ENCODE assay signal across 8 mouse cellular contexts in genomic region chr17:15526304-15526703, GRCm38 (mm10). TPM values are rescaled to one million over a fixed set of nuclear protein-coding genes. Genes with fewer than 3 reads are reported as not detected.
DNase-seq lines count a peak whose midpoint lies in the region; ATAC-seq and TF ChIP-seq lines count a peak whose summit lies in the region.

No protein-coding gene starts in this region.

- no peak for TF ChIP-seq POLR2A in CH12.LX (IDR thresholded peaks at IDR 0.05; ENCODE audit: low read depth, low read length)
- no peak for TF ChIP-seq POLR2A in liver, adult 2 months (IDR thresholded peaks at IDR 0.05; ENCODE audit: extremely low read depth, insufficient read depth, low read length)

- in situ Hi-C loops in CH12.LX (cut with MboI; ENCODE audit: low pct_ligation_motif_present, low pct_unique_long_range_greater_than_20kb, low sequenced_read_pairs) = loop anchor here (25.0 kb wide), 1 partner anchor 186 kb away; the partner anchor contains the start of gene Chd1

- no peak for ATAC-seq in erythroblast, adult 5-6 weeks (replicated peaks; ENCODE audit: low FRiP score, poor library complexity, severe bottlenecking)

- peaks cover 44% of the 10 kb centered on the region for H3K36me3 ChIP-seq in erythroblast, embryonic 14.5 days (ENCODE audit: control insufficient read depth)
- peaks cover 23 to 47% of the 10 kb centered on the region in 2 experiments for H3K36me3 ChIP-seq in CH12.LX (replicated peaks in 1 of 2; ENCODE audit: control insufficient read depth in 1 of 2, insufficient read depth in 1 of 2, low read length in 1 of 2)
- H3K36me3 ChIP-seq in forebrain, embryonic 10.5 days (replicated peaks) = peaks cover 45% of the 10 kb centered on the region
- H3K36me3 ChIP-seq in liver, adult 2 months (ENCODE audit: control insufficient read depth, insufficient read depth, low read length) = peaks cover 30% of the 10 kb centered on the region

- WGBS in forebrain, embryonic 10.5 days = 21% methylated on average over 10 of the region's 10 CpGs
- 23% methylated on average over 10 of the region's 10 CpGs for whole genome bisulfite sequencing in liver, adult 2 months

- H3K4me2 ChIP-seq in CH12.LX (ENCODE audit: insufficient read depth, low read depth, poor library complexity, severe bottlenecking) = peak overlapping the region; percentile 79

- peaks cover 24% of the 10 kb centered on the region for H3K4me1 ChIP-seq in erythroblast, embryonic 14.5 days (ENCODE audit: control insufficient read depth)
- H3K4me1 ChIP-seq in CH12.LX (ENCODE audit: control insufficient read depth in 1 of 2, insufficient read depth in 2 of 2) = peaks cover 4 to 35% of the 10 kb centered on the region in 2 experiments; a peak in 3 of 4 replicates
- peaks cover 34% of the 10 kb centered on the region for H3K4me1 ChIP-seq in forebrain, embryonic 10.5 days
- H3K4me1 ChIP-seq in liver, adult 2 months (ENCODE audit: control insufficient read depth, insufficient read depth, low read length) = peaks cover 10% of the 10 kb centered on the region

- no peak for TF ChIP-seq EP300 in CH12.LX (IDR thresholded peaks at IDR 0.05; ENCODE audit: low read length)

- H3K27ac ChIP-seq in CH12.LX (ENCODE audit: insufficient read depth, low read depth) = no peak overlapping the region
- peak overlapping the region; percentile 91 for H3K27ac ChIP-seq in forebrain, embryonic 10.5 days
- H3K27ac ChIP-seq in liver, adult 2 months (replicated peaks; ENCODE audit: insufficient read depth, low read depth, low read length) = no peak overlapping the region

- no peaks in the 10 kb centered on the region for H3K9me3 ChIP-seq in erythroblast, embryonic 14.5 days (ENCODE audit: control insufficient read depth, low read length)
- no peaks in the 10 kb centered on the region for H3K9me3 ChIP-seq in CH12.LX (replicated peaks; ENCODE audit: low read length)
- no peaks in the 10 kb centered on the region for H3K9me3 ChIP-seq in forebrain, embryonic 10.5 days

- H3K27me3 ChIP-seq in erythroblast, embryonic 14.5 days (ENCODE audit: control insufficient read depth) = no peaks in the 10 kb centered on the region
- no peaks in the 10 kb centered on the region for H3K27me3 ChIP-seq in CH12.LX (replicated peaks)
- H3K27me3 ChIP-seq in forebrain, embryonic 10.5 days (ENCODE audit: poor library complexity, severe bottlenecking) = no peaks in the 10 kb centered on the region
- no peaks in the 10 kb centered on the region for H3K27me3 ChIP-seq in liver, adult 2 months (ENCODE audit: control insufficient read depth, insufficient read depth, low read length)

- dilution Hi-C loops in CH12.LX (cut with MboI; ENCODE audit: extremely low pct_ligation_motif_present, extremely low pct_unique_long_range_greater_than_20kb, low sequenced_read_pairs) = no loop called here

- peak; percentile 28 for DNase-seq in CH12.LX (ENCODE audit: extremely low read depth)
- peak; percentile 19 for DNase-seq in forebrain, embryonic 10.5 days (ENCODE audit: extremely low spot score, low spot score)
- DNase-seq in liver, adult 2 months (ENCODE audit: extremely low read depth, low read depth, low spot score) = no peak
- DNase-seq in thymus, postnatal 0 days (ENCODE audit: low spot score) = peak; percentile 11
- DNase-seq in ovary, postnatal 36 days (ENCODE audit: low spot score) = no peak
- DNase-seq in B cell, adult 2 months = no peak

- no peak for TF ChIP-seq CTCF in CH12.LX (conservative IDR thresholded peaks at IDR 0.05 in 1 of 2, IDR thresholded peaks at IDR 0.05 in 1 of 2; ENCODE audit: low read depth in 2 of 2, low read length in 2 of 2)
- TF ChIP-seq CTCF in liver, adult 2 months (IDR thresholded peaks at IDR 0.05; ENCODE audit: low read depth, low read length) = no peak

- H3K9ac ChIP-seq in CH12.LX (ENCODE audit: insufficient read depth, low read depth) = peak overlapping the region; percentile 59
- H3K9ac ChIP-seq in liver, adult 2 months (ENCODE audit: low read depth, low read length) = peak overlapping the region; percentile 18

- peaks cover 24% of the 10 kb centered on the region for H3K79me2 ChIP-seq in CH12.LX (replicated peaks; ENCODE audit: control insufficient read depth, extremely low read depth, insufficient read depth, poor library complexity, severe bottlenecking)
- H3K79me2 ChIP-seq in liver, adult 2 months (ENCODE audit: control insufficient read depth, insufficient read depth, low read length) = no peaks in the 10 kb centered on the region

- no peak for TF ChIP-seq RAD21 in CH12.LX (IDR thresholded peaks at IDR 0.05; ENCODE audit: low read depth, low read length)

- H3K4me3 ChIP-seq in erythroblast, embryonic 14.5 days (replicated peaks) = peak overlapping the region; percentile 91
- peak overlapping the region; percentile 63 to 89 (median 82) for H3K4me3 ChIP-seq in CH12.LX (replicated peaks in 1 of 3; ENCODE audit: low read depth in 2 of 3, low read length in 2 of 3, poor library complexity in 1 of 3)
- peak overlapping the region; percentile 68 for H3K4me3 ChIP-seq in forebrain, embryonic 10.5 days
- H3K4me3 ChIP-seq in liver, adult 2 months (ENCODE audit: insufficient read depth, low read depth, low read length) = peak overlapping the region; percentile 4; the same call in 1 of the 2 replicates

TF ChIP-seq in CH12.LX, 34 proteins besides CTCF, POLR2A, EP300 and RAD21:
- TF ChIP-seq MAFK (IDR thresholded peaks at IDR 0.05; ENCODE audit: insufficient replicate concordance, low read length) = no peak
- TF ChIP-seq ZNF384 (IDR thresholded peaks at IDR 0.05; ENCODE audit: low read depth, low read length) = no peak
- TF ChIP-seq TBP (conservative IDR thresholded peaks at IDR 0.05; ENCODE audit: low read depth, low read length) = no peak
- no peak for TF ChIP-seq MXI1 (IDR thresholded peaks at IDR 0.05; ENCODE audit: low read depth, low read length)
- TF ChIP-seq MEF2A (IDR thresholded peaks at IDR 0.05; ENCODE audit: borderline replicate concordance, low read depth, low read length) = no peak
- no peak for TF ChIP-seq E2F4 (IDR thresholded peaks at IDR 0.05; ENCODE audit: insufficient replicate concordance, low read depth, low read length)
- no peak for TF ChIP-seq GABPA (IDR thresholded peaks at IDR 0.05; ENCODE audit: insufficient replicate concordance, low read depth, low read length)
- no peak for TF ChIP-seq RCOR1 (conservative IDR thresholded peaks at IDR 0.05; ENCODE audit: low read depth, low read length)
- no peak for TF ChIP-seq PAX5 (IDR thresholded peaks at IDR 0.05; ENCODE audit: low read length)
- no peak for TF ChIP-seq UBTF (IDR thresholded peaks at IDR 0.05; ENCODE audit: low read depth, low read length)
- no peak for TF ChIP-seq BHLHE40 (IDR thresholded peaks at IDR 0.05; ENCODE audit: low read depth, low read length)

RNA-seq across cellular contexts. Expression of gene Pdcd2, which starts 0.8 kb away (rescaled TPM):
- 1.2 and 1.5 TPM in 2 replicates for polyA plus RNA-seq in erythroblast, embryonic 14.5 days (2012)
- total RNA-seq in erythroblast, adult 5-6 weeks (2015; ENCODE audit: low replicate concordance) = 5.8 and 9.2 TPM in 2 replicates
- total RNA-seq in erythroblast, adult 5-6 weeks (2017; ENCODE audit: low replicate concordance) = 9.6 and 14.7 TPM in 2 replicates
- total RNA-seq in CH12.LX (2012; rRNA removed) = 78.2 and 87.5 TPM in 2 replicates
- total RNA-seq in CH12.LX (2014; rRNA removed) = 106 and 115 TPM in 2 replicates
- polyA plus RNA-seq in CH12.LX (2012; ENCODE audit: insufficient read length, low read depth) = 82.7 and 98.6 TPM in 2 replicates
- 48.2 and 49.6 TPM in 2 replicates for polyA plus RNA-seq in forebrain, embryonic 10.5 days (2016; fragmentation: Nextera tagmentation; extraction: Ambion mirVana)
- 25.9 and 32.9 TPM in 2 replicates for total RNA-seq in liver, adult 2 months (2014; rRNA removed)
- polyA plus RNA-seq in liver, adult 2 months (2012; rRNA removed) = 20.8 and 25.1 TPM in 2 replicates
- 82.9 and 94.9 TPM in 2 replicates for polyA plus RNA-seq in thymus, postnatal 0 days (2015; fragmentation: Nextera tagmentation; extraction: Ambion mirVana)

RNA-seq across cellular contexts. Expression of gene Tbp, which starts 26.6 kb away (rescaled TPM):
- 0.20 and 0.23 TPM in 2 replicates for polyA plus RNA-seq in erythroblast, embryonic 14.5 days (2012)
- 44.5 and 61.7 TPM in 2 replicates for total RNA-seq in erythroblast, adult 5-6 weeks (2015; ENCODE audit: low replicate concordance)
- total RNA-seq in erythroblast, adult 5-6 weeks (2017; ENCODE audit: low replicate concordance) = 15.3 and 33.3 TPM in 2 replicates
- total RNA-seq in CH12.LX (2012; rRNA removed) = 26.5 and 31.4 TPM in 2 replicates
- total RNA-seq in CH12.LX (2014; rRNA removed) = 71.4 and 71.7 TPM in 2 replicates
- 43.0 and 52.8 TPM in 2 replicates for polyA plus RNA-seq in CH12.LX (2012; ENCODE audit: insufficient read length, low read depth)
- polyA plus RNA-seq in forebrain, embryonic 10.5 days (2016; fragmentation: Nextera tagmentation; extraction: Ambion mirVana) = 75.7 and 76.0 TPM in 2 replicates
- total RNA-seq in liver, adult 2 months (2014; rRNA removed) = 4.9 and 5.5 TPM in 2 replicates
- polyA plus RNA-seq in liver, adult 2 months (2012; rRNA removed) = 20.0 and 25.5 TPM in 2 replicates
- 49.9 and 51.9 TPM in 2 replicates for polyA plus RNA-seq in thymus, postnatal 0 days (2015; fragmentation: Nextera tagmentation; extraction: Ambion mirVana)

RNA-seq across cellular contexts. Expression of gene Psmb1, which starts 26.8 kb away (rescaled TPM):
- polyA plus RNA-seq in erythroblast, embryonic 14.5 days (2012) = 1.9 and 3.3 TPM in 2 replicates
- total RNA-seq in erythroblast, adult 5-6 weeks (2015; ENCODE audit: low replicate concordance) = 49.4 and 56.0 TPM in 2 replicates
- 54.1 and 59.2 TPM in 2 replicates for total RNA-seq in erythroblast, adult 5-6 weeks (2017; ENCODE audit: low replicate concordance)
- total RNA-seq in CH12.LX (2012; rRNA removed) (212 and 219 TPM in 2 replicates), CH12.LX (2014; rRNA removed) (416 and 466 TPM in 2 replicates)
- 186 and 187 TPM in 2 replicates for polyA plus RNA-seq in CH12.LX (2012; ENCODE audit: insufficient read length, low read depth)
- polyA plus RNA-seq in forebrain, embryonic 10.5 days (2016; fragmentation: Nextera tagmentation; extraction: Ambion mirVana) = 275 TPM in 2 replicates
- total RNA-seq in liver, adult 2 months (2014; rRNA removed) = 212 and 260 TPM in 2 replicates
- polyA plus RNA-seq in liver, adult 2 months (2012; rRNA removed) = 71.2 and 87.0 TPM in 2 replicates
- polyA plus RNA-seq in thymus, postnatal 0 days (2015; fragmentation: Nextera tagmentation; extraction: Ambion mirVana) = 334 and 336 TPM in 2 replicates

RNA-seq across cellular contexts. Expression of gene Prdm9, which starts 37.9 kb away (rescaled TPM):
- polyA plus RNA-seq in erythroblast, embryonic 14.5 days (2012) = 0.01 TPM in 1 of 2 replicates, not detected in the other
- 3.8 TPM in 1 of 2 replicates, not detected in the other for total RNA-seq in erythroblast, adult 5-6 weeks (2015; ENCODE audit: low replicate concordance)
- total RNA-seq in erythroblast, adult 5-6 weeks (2017; ENCODE audit: low replicate concordance) = 0.26 and 0.42 TPM in 2 replicates
- total RNA-seq in CH12.LX (2012; rRNA removed) = 3.5 and 4.4 TPM in 2 replicates
- total RNA-seq in CH12.LX (2014; rRNA removed) = 5.0 and 5.3 TPM in 2 replicates
- 6.6 and 7.6 TPM in 2 replicates for polyA plus RNA-seq in CH12.LX (2012; ENCODE audit: insufficient read length, low read depth)
- 2.8 and 3.2 TPM in 2 replicates for polyA plus RNA-seq in forebrain, embryonic 10.5 days (2016; fragmentation: Nextera tagmentation; extraction: Ambion mirVana)
- 4.9 and 5.4 TPM in 2 replicates for total RNA-seq in liver, adult 2 months (2014; rRNA removed)
- 1.8 and 2.5 TPM in 2 replicates for polyA plus RNA-seq in liver, adult 2 months (2012; rRNA removed)
- polyA plus RNA-seq in thymus, postnatal 0 days (2015; fragmentation: Nextera tagmentation; extraction: Ambion mirVana) = 1.5 and 2.4 TPM in 2 replicates

Comparison
In these comparisons a context has a peak if more than half of its experiments do, and no peak if none do; other contexts are left out.
1. H3K4me3 ChIP-seq: peak in every context shown above with its lines; median percentile 91 in erythroblast, embryonic 14.5 days; 82 in CH12.LX; 68 in forebrain, embryonic 10.5 days; 4 in liver, adult 2 months.
2. DNase-seq: peak in CH12.LX (single experiment), forebrain, embryonic 10.5 days (single experiment) and thymus, postnatal 0 days (single experiment); none in liver, adult 2 months (single experiment), ovary, postnatal 36 days (single experiment) and B cell, adult 2 months (0 of 2).
3. RNA of gene Tbp, which starts 26.6 kb away (polyA plus RNA-seq): 75.7 to 76.0 TPM in forebrain, embryonic 10.5 days, 43.0 to 52.8 TPM in CH12.LX, 49.9 to 51.9 TPM in thymus, postnatal 0 days and 20.0 to 25.5 TPM in liver, adult 2 months; 0.20 to 0.23 TPM in erythroblast, embryonic 14.5 days; every median in the first group is over 10 times any median in the second.
4. RNA of gene Psmb1, which starts 26.8 kb away (polyA plus RNA-seq): 334 to 336 TPM in thymus, postnatal 0 days, 275 TPM in forebrain, embryonic 10.5 days, 186 to 187 TPM in CH12.LX and 71.2 to 87.0 TPM in liver, adult 2 months; 1.9 to 3.3 TPM in erythroblast, embryonic 14.5 days; every median in the first group is over 10 times any median in the second.